Comparison of ENCODE assay signal across 12 mouse cellular contexts in the genomic region with DNA sequence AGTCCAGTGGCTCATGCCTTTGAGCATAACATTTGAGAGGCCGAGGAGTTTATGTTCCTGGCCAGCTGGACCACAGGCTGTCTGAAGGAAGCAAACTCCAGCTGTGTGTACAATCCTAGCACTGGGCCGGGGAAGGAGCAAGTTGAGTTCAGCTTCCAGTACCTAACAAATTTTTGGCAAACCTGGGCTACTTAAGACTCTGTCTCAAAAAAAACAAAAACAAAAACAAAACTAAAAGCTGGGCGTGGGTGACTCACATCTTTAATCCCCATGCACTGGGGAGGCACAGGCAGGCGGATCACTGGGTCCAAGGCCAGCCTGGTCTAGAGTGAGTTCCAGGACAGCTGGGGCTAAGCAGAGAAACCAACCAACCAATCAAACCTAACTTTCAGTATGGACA. TPM values are rescaled to one million over a fixed set of nuclear protein-coding genes. Genes with fewer than 3 reads are reported as not detected.
DNase-seq lines count a peak whose midpoint lies in the region; ATAC-seq and TF ChIP-seq lines count a peak whose summit lies in the region.
"Had no signal": no experiment of that assay in that cellular context is flagged by ENCODE, and none has a peak within 500 bp of the region (broad histone marks: within the 10 kb centered on the region; RNA-seq: fewer than 3 reads in every experiment).

No protein-coding gene starts in this region.

- ATAC-seq in heart, embryonic 12.5 days (ENCODE audit: insufficient number of reproducible peaks, low FRiP score) = no peak
- ATAC-seq in lung, postnatal 0 days = no peak
- no peak for ATAC-seq in heart, embryonic 15.5 days (replicated peaks; ENCODE audit: insufficient number of reproducible peaks, insufficient read depth, low FRiP score, low read depth)
- ATAC-seq in stomach, embryonic 15.5 days (ENCODE audit: insufficient read depth, low FRiP score, low read depth) = no peak

- TF ChIP-seq EP300 in lung, postnatal 0 days (IDR thresholded peaks at IDR 0.05) = no peak

- H3K27ac ChIP-seq in heart, embryonic 12.5 days (ENCODE audit: poor library complexity, severe bottlenecking) = no peak overlapping the region
- peak overlapping the region; percentile 69 for H3K27ac ChIP-seq in lung, postnatal 0 days (ENCODE audit: low read length)
- H3K27ac ChIP-seq in heart, embryonic 15.5 days = peak overlapping the region; percentile 21
- H3K27ac ChIP-seq in stomach, embryonic 15.5 days = peak overlapping the region; percentile 74
- H3K27ac ChIP-seq: hindbrain, embryonic 15.5 days had no signal

- DNase-seq in heart, postnatal 10 days = no peak
- DNase-seq in lung, postnatal 0 days (ENCODE audit: low spot score) = no peak
- no peak for DNase-seq in lung, postnatal 25 days (ENCODE audit: low spot score)
- no peak for DNase-seq in T-cell, adult 2 months (ENCODE audit: low spot score)
- DNase-seq: cerebellum, adult 18-20 months; thymus, adult 18-20 months had no signal

- intact Hi-C loops in heart, postnatal 10 days (cut with DNase I) = no loop called here

- H3K9ac ChIP-seq in heart, embryonic 12.5 days = 0 out of 2 replicates have a peak overlapping the region, but pooled peaks have one; percentile 3
- H3K9ac ChIP-seq in lung, postnatal 0 days (replicated peaks; ENCODE audit: low read depth) = no peak overlapping the region
- no peak overlapping the region for H3K9ac ChIP-seq in heart, embryonic 15.5 days
- no peak overlapping the region for H3K9ac ChIP-seq in stomach, embryonic 15.5 days
- H3K9ac ChIP-seq: hindbrain, embryonic 15.5 days had no signal

- no peak for TF ChIP-seq CTCF in lung, postnatal 0 days (IDR thresholded peaks at IDR 0.05)

- H3K4me3 ChIP-seq in heart, embryonic 12.5 days = no peak overlapping the region
- no peak overlapping the region for H3K4me3 ChIP-seq in lung, postnatal 0 days (ENCODE audit: low read depth, low read length)
- H3K4me3 ChIP-seq in heart, embryonic 15.5 days = no peak overlapping the region
- no peak overlapping the region for H3K4me3 ChIP-seq in stomach, embryonic 15.5 days (replicated peaks)
- H3K4me3 ChIP-seq: hindbrain, embryonic 15.5 days had no signal

- peaks cover 75% of the 10 kb centered on the region for H3K4me1 ChIP-seq in heart, embryonic 12.5 days (replicated peaks)
- H3K4me1 ChIP-seq in lung, postnatal 0 days (ENCODE audit: insufficient read depth, low read depth, low read length) = peaks cover 21% of the 10 kb centered on the region; the same call in 1 of the 2 replicates
- H3K4me1 ChIP-seq in heart, embryonic 15.5 days (replicated peaks) = peaks cover 51% of the 10 kb centered on the region
- H3K4me1 ChIP-seq in stomach, embryonic 15.5 days = peaks cover 38% of the 10 kb centered on the region

- no peaks in the 10 kb centered on the region for H3K9me3 ChIP-seq in heart, embryonic 12.5 days (replicated peaks)
- H3K9me3 ChIP-seq in lung, postnatal 0 days (ENCODE audit: low read length) = no peaks in the 10 kb centered on the region
- H3K9me3 ChIP-seq in heart, embryonic 15.5 days (replicated peaks) = no peaks in the 10 kb centered on the region
- H3K9me3 ChIP-seq in stomach, embryonic 15.5 days = no peaks in the 10 kb centered on the region
- H3K9me3 ChIP-seq: hindbrain, embryonic 15.5 days had no signal

- 86% methylated on average over 4 of the region's 4 CpGs for whole genome bisulfite sequencing in heart, embryonic 12.5 days
- WGBS in lung, postnatal 0 days = 56% methylated on average over 4 of the region's 4 CpGs
- 80% methylated on average over 4 of the region's 4 CpGs for WGBS in heart, embryonic 15.5 days
- 53% methylated on average over 4 of the region's 4 CpGs for WGBS in stomach, embryonic 15.5 days

- no peaks in the 10 kb centered on the region for H3K36me3 ChIP-seq in heart, embryonic 12.5 days
- no peaks in the 10 kb centered on the region for H3K36me3 ChIP-seq in lung, postnatal 0 days (ENCODE audit: insufficient read depth, low read length)
- no peaks in the 10 kb centered on the region for H3K36me3 ChIP-seq in heart, embryonic 15.5 days
- H3K36me3 ChIP-seq in stomach, embryonic 15.5 days = no peaks in the 10 kb centered on the region
- H3K36me3 ChIP-seq: hindbrain, embryonic 15.5 days had no signal

- H3K27me3 ChIP-seq in heart, embryonic 12.5 days (replicated peaks) = no peaks in the 10 kb centered on the region
- H3K27me3 ChIP-seq in lung, postnatal 0 days (replicated peaks; ENCODE audit: insufficient read depth, low read length) = no peaks in the 10 kb centered on the region
- H3K27me3 ChIP-seq in heart, embryonic 15.5 days = no peaks in the 10 kb centered on the region
- H3K27me3 ChIP-seq in stomach, embryonic 15.5 days (replicated peaks) = no peaks in the 10 kb centered on the region
- H3K27me3 ChIP-seq: hindbrain, embryonic 15.5 days had no signal

- no peak overlapping the region for H3K4me2 ChIP-seq in heart, embryonic 12.5 days
- H3K4me2 ChIP-seq in lung, postnatal 0 days (replicated peaks; ENCODE audit: low read depth, low read length) = no peak overlapping the region
- no peak overlapping the region for H3K4me2 ChIP-seq in heart, embryonic 15.5 days
- no peak overlapping the region for H3K4me2 ChIP-seq in stomach, embryonic 15.5 days
- H3K4me2 ChIP-seq: hindbrain, embryonic 15.5 days had no signal

RNA-seq across cellular contexts. Expression of a gene that starts 10.6 kb away (rescaled TPM):
- polyA plus RNA-seq in heart, embryonic 12.5 days (2016; fragmentation: Nextera tagmentation; extraction: Ambion mirVana) = 11.9 and 13.3 TPM in 2 replicates
- 10 to 100 TPM; 24.4 to 25.0 TPM for total RNA-seq in heart, postnatal 10 days (2021)
- 11.7 and 15.0 TPM in 2 replicates for polyA plus RNA-seq in lung, postnatal 0 days (2015; fragmentation: Nextera tagmentation; extraction: Ambion mirVana)
- polyA plus RNA-seq in heart, embryonic 15.5 days (2015; fragmentation: Nextera tagmentation; extraction: Ambion mirVana) = 7.9 and 10.9 TPM in 2 replicates
- 13.6 and 15.0 TPM in 2 replicates for polyA plus RNA-seq in stomach, embryonic 15.5 days (2015; fragmentation: Nextera tagmentation; extraction: Ambion mirVana)

RNA-seq across cellular contexts. Expression of a gene that starts 21.5 kb away (rescaled TPM):
- 23.1 and 24.4 TPM in 2 replicates for polyA plus RNA-seq in heart, embryonic 12.5 days (2016; fragmentation: Nextera tagmentation; extraction: Ambion mirVana)
- total RNA-seq in heart, postnatal 10 days (2021) = 10 to 100 TPM; 12.9 to 14.1 TPM
- polyA plus RNA-seq in lung, postnatal 0 days (2015; fragmentation: Nextera tagmentation; extraction: Ambion mirVana) = 19.4 and 23.1 TPM in 2 replicates
- polyA plus RNA-seq in heart, embryonic 15.5 days (2015; fragmentation: Nextera tagmentation; extraction: Ambion mirVana) = 27.3 and 30.4 TPM in 2 replicates
- 24.9 and 27.2 TPM in 2 replicates for polyA plus RNA-seq in stomach, embryonic 15.5 days (2015; fragmentation: Nextera tagmentation; extraction: Ambion mirVana)

RNA-seq across cellular contexts. Expression of a gene that starts 29.5 kb away (rescaled TPM):
- 0.40 TPM in 1 of 2 replicates, not detected in the other for polyA plus RNA-seq in heart, embryonic 12.5 days (2016; fragmentation: Nextera tagmentation; extraction: Ambion mirVana)
- total RNA-seq in heart, postnatal 10 days (2021) = 100 to 1,000 TPM in 1 of 2 experiments, 10 to 100 TPM in 1; 90.6 to 123 TPM
- 0.62 TPM in 1 of 2 replicates, not detected in the other for polyA plus RNA-seq in lung, postnatal 0 days (2015; fragmentation: Nextera tagmentation; extraction: Ambion mirVana)
- 0.22 TPM in 1 of 2 replicates, not detected in the other for polyA plus RNA-seq in heart, embryonic 15.5 days (2015; fragmentation: Nextera tagmentation; extraction: Ambion mirVana)
- polyA plus RNA-seq in stomach, embryonic 15.5 days (2015; fragmentation: Nextera tagmentation; extraction: Ambion mirVana) = not detected in 2 replicates
- total RNA-seq: ES-E14 had no signal
- polyA plus RNA-seq: embryonic facial prominence, embryonic 11.5 days had no signal

RNA-seq across cellular contexts. Expression of a gene that starts 32.1 kb away (rescaled TPM):
- 14.9 and 16.8 TPM in 2 replicates for polyA plus RNA-seq in heart, embryonic 12.5 days (2016; fragmentation: Nextera tagmentation; extraction: Ambion mirVana)
- total RNA-seq in heart, postnatal 10 days (2021) = 100 to 1,000 TPM; 189 to 244 TPM
- polyA plus RNA-seq in lung, postnatal 0 days (2015; fragmentation: Nextera tagmentation; extraction: Ambion mirVana) = 6.2 and 10.5 TPM in 2 replicates
- polyA plus RNA-seq in heart, embryonic 15.5 days (2015; fragmentation: Nextera tagmentation; extraction: Ambion mirVana) = 25.3 and 26.7 TPM in 2 replicates
- polyA plus RNA-seq in stomach, embryonic 15.5 days (2015; fragmentation: Nextera tagmentation; extraction: Ambion mirVana) = 19.5 and 20.5 TPM in 2 replicates

RNA-seq across cellular contexts. Expression of a gene that starts 57.1 kb away (rescaled TPM):
- 2.2 and 3.4 TPM in 2 replicates for polyA plus RNA-seq in heart, embryonic 12.5 days (2016; fragmentation: Nextera tagmentation; extraction: Ambion mirVana)
- total RNA-seq in heart, postnatal 10 days (2021) = 10 to 100 TPM; 15.3 to 18.3 TPM
- polyA plus RNA-seq in lung, postnatal 0 days (2015; fragmentation: Nextera tagmentation; extraction: Ambion mirVana) = 3.3 TPM in 2 replicates
- polyA plus RNA-seq in heart, embryonic 15.5 days (2015; fragmentation: Nextera tagmentation; extraction: Ambion mirVana) = 2.4 and 3.5 TPM in 2 replicates
- 3.6 and 4.3 TPM in 2 replicates for polyA plus RNA-seq in stomach, embryonic 15.5 days (2015; fragmentation: Nextera tagmentation; extraction: Ambion mirVana)
